Mouse (Mus musculus): ENCODE data around the gene Cabp2.

GRCm38 (mm10) chr19:4136463-4136862 lies 55.1 kb downstream of the Cabp2 start:
- TF ChIP-seq CTCF (IDR thresholded peaks at IDR 0.05; ENCODE audit: borderline replicate concordance, insufficient read depth, low read length) = no peak
- no peak for TF ChIP-seq POLR2A (IDR thresholded peaks at IDR 0.05; ENCODE audit: low read depth, low read length)
